Mouse (Mus musculus) embryonic facial prominence, embryonic 11.5 days (tissue): ENCODE measurements around the gene Btbd35f29. TPM values are rescaled to one million over a fixed set of nuclear protein-coding genes. Genes with fewer than 3 reads are reported as not detected.
"Not testable (repeated sequence)": the region's sequence is repeated elsewhere in the genome, so short reads cannot be mapped to it uniquely, and the experiment has no call there.

Experiments
- ATAC-seq: fragments of 200-750 bp; cut with Nextera tagmentation; replicated peaks from 2 replicates; pipeline ENCODE4 v1.8.0; 2017; ENCODE audit warnings: low read depth; ENCODE audit not compliant: insufficient number of reproducible peaks, low FRiP score, low TSS enrichment
- DNase-seq: peaks from one replicate; pipeline ENCODE4 v3.0.0-alpha.2; 2015; ENCODE audit warnings: low spot score
- H3K27ac ChIP-seq: fragments of 300-500 bp; sonication (generic); replicated peaks from 2 replicates; pipeline ENCODE4 v1.5.1; 2014; ENCODE audit warnings: mild to moderate bottlenecking, low read depth, low read length, control low read depth
- H3K27me3 ChIP-seq: fragments of 300-500 bp; sonication (generic); 2 replicates; pipeline ENCODE4 v1.6.1; 2014; ENCODE audit warnings: mild to moderate bottlenecking, low read length, moderate library complexity, mixed read lengths; ENCODE audit not compliant: control insufficient read depth, insufficient read depth
- H3K36me3 ChIP-seq: fragments of 300-500 bp; sonication (generic); replicated peaks from 2 replicates; pipeline ENCODE4 v1.6.1; 2014; ENCODE audit warnings: low read depth, mild to moderate bottlenecking, low read length, moderate library complexity, mixed read lengths; ENCODE audit not compliant: control insufficient read depth, insufficient read depth
- H3K4me1 ChIP-seq: fragments of 300-500 bp; sonication (generic); 2 replicates; pipeline ENCODE4 v1.6.1; 2014; ENCODE audit warnings: low read length, mixed read lengths; ENCODE audit not compliant: control insufficient read depth, insufficient read depth
- H3K4me2 ChIP-seq: fragments of 300-500 bp; sonication (generic); 2 replicates; pipeline ENCODE4 v1.6.1; 2014; ENCODE audit warnings: low read depth, mild to moderate bottlenecking, control low read depth, low read length, moderate library complexity
- H3K4me3 ChIP-seq: fragments of 300-500 bp; sonication (generic); 2 replicates; pipeline ENCODE4 v1.5.1; 2014; ENCODE audit warnings: low read depth, low read length, control low read depth
- H3K9ac ChIP-seq: fragments of 300-500 bp; sonication (generic); replicated peaks from 2 replicates; pipeline ENCODE4 v1.6.1; 2014; ENCODE audit warnings: mild to moderate bottlenecking, control low read depth, low read length
- H3K9me3 ChIP-seq: fragments of 300-500 bp; sonication (generic); replicated peaks from 2 replicates; pipeline ENCODE4 v1.6.1; 2016; ENCODE audit warnings: mild to moderate bottlenecking, low read length, inconsistent platforms, mixed read lengths; ENCODE audit not compliant: control insufficient read depth
- WGBS: fragments of 180-500 bp; shearing (Covaris S2); extraction: QIAGEN DNeasy Blood & Tissue Kit; methylation state at CpG from one replicate; pipeline ENCODE4 v1.1.7; 2014; 5-methylcytosine and 5-hydroxymethylcytosine counted together
- polyA plus RNA-seq: library from polyadenylated mRNA; unstranded; fragments of >200 nt; fragmentation: Nextera tagmentation; extraction: Ambion mirVana; gene quantifications from 2 replicates; pipeline ENCODE4 v1.2.1, GENCODE M21; 2014

The Btbd35f29 gene
- polyA plus RNA-seq: not detected in 2 replicates

- DNase-seq, H3K4me3 ChIP-seq, H3K4me2 ChIP-seq, H3K27me3 ChIP-seq, ATAC-seq, H3K9me3 ChIP-seq, H3K27ac ChIP-seq, H3K4me1 ChIP-seq, H3K9ac ChIP-seq, H3K36me3 ChIP-seq: not testable (repeated sequence)
- no CpG with 5 or more reads among the region's 4 CpGs for WGBS
These were observed at the start of gene Btbd35f29 for GRCm38 (mm10) chrX:31117374-31117773. TSS of gene Btbd35f29 (plus strand) at chrX:31117674.

GRCm38 (mm10) chrX:31141416-31141815, 23.9 kb downstream of the Btbd35f29 start:
- H3K36me3 ChIP-seq, H3K27ac ChIP-seq, ATAC-seq, DNase-seq, H3K27me3 ChIP-seq, H3K4me3 ChIP-seq, H3K4me1 ChIP-seq, H3K9ac ChIP-seq, H3K4me2 ChIP-seq, H3K9me3 ChIP-seq: not testable (repeated sequence)
- WGBS: 73% methylated on average over 2 of the region's 2 CpGs

- H3K36me3 ChIP-seq, ATAC-seq, DNase-seq, H3K27ac ChIP-seq, H3K4me1 ChIP-seq, H3K4me2 ChIP-seq, H3K9ac ChIP-seq, H3K9me3 ChIP-seq, H3K27me3 ChIP-seq, H3K4me3 ChIP-seq: not testable (repeated sequence)
These were observed 27.7 kb downstream of the Btbd35f29 start for GRCm38 (mm10) chrX:31145144-31145543.

GRCm38 (mm10) chrX:31145835-31146234, 28.4 kb downstream of the Btbd35f29 start:
- H3K27ac ChIP-seq, H3K4me1 ChIP-seq, H3K4me3 ChIP-seq, H3K27me3 ChIP-seq, ATAC-seq, H3K9me3 ChIP-seq, H3K9ac ChIP-seq, H3K4me2 ChIP-seq, DNase-seq, H3K36me3 ChIP-seq: not testable (repeated sequence)
- WGBS: 78% methylated on average over 1 of the region's 1 CpGs

GRCm38 (mm10) chrX:31158534-31159085, 41.1 kb downstream of the Btbd35f29 start:
- not testable (repeated sequence) for DNase-seq, H3K27me3 ChIP-seq, H3K4me1 ChIP-seq, ATAC-seq, H3K36me3 ChIP-seq, H3K27ac ChIP-seq, H3K9ac ChIP-seq, H3K4me2 ChIP-seq, H3K4me3 ChIP-seq
- 82% methylated on average over 2 of the region's 2 CpGs for WGBS
- peaks cover 15% of the 10 kb centered on the region for H3K9me3 ChIP-seq

DNA sequence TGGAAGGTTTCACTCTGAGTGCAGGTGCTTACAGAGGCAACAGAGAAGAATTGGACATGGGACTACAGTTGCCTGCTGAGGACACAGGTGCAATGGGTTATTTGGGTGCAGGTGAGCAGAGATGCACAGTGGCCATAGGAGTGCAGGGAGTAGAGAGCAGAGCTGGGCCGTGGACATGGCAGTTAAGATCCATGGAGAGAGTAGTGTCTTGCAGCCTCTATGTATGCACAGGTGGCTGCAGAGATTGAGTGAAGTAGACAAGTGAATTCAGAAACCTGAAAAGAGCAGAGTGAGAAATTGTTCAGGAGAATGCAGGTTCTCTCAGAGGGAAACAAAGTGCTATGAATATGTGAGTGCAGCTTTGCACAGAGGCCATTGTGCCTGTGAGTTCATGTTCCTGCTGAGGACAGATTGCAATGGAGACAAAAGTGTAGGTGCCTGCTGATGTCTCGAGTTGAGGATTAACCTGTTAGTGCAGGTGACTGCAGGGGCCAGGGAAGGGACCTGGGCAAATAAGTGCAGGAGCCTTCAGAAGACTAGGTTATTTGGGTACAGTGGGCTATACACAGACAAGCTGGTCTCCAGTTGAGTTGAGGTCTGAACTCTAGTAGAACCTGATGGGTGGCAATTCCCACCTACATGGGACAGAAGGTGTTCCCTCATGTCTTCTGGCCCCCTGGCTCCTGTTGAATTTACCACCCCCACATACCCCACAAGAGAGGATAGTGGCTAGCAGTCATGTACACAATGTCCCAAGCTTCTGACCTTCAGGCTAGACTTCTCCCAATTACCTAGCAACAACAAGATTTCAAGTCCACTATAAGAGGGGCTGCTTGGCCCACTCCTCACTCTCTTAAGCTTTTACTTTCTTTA, 42.2 kb downstream of the Btbd35f29 start:
- H3K4me2 ChIP-seq, H3K4me1 ChIP-seq, DNase-seq, H3K27ac ChIP-seq, H3K27me3 ChIP-seq, ATAC-seq, H3K4me3 ChIP-seq, H3K36me3 ChIP-seq, H3K9ac ChIP-seq: not testable (repeated sequence)
- WGBS: 64% methylated on average over 2 of the region's 2 CpGs
- H3K9me3 ChIP-seq: peaks cover 19% of the 10 kb centered on the region

- H3K27ac ChIP-seq, H3K9ac ChIP-seq, H3K4me3 ChIP-seq, H3K36me3 ChIP-seq, H3K4me2 ChIP-seq, H3K4me1 ChIP-seq, DNase-seq, H3K27me3 ChIP-seq, ATAC-seq: not testable (repeated sequence)
- WGBS: 91% methylated on average over 4 of the region's 4 CpGs
- peaks cover 19% of the 10 kb centered on the region for H3K9me3 ChIP-seq
These were observed 43.1 kb downstream of the Btbd35f29 start for GRCm38 (mm10) chrX:31160554-31160953.

GRCm38 (mm10) chrX:31162638-31163037, 45.2 kb downstream of the Btbd35f29 start:
- WGBS: 85% methylated on average over 3 of the region's 3 CpGs

More at GRCm38 (mm10) chrX:31162638-31163037, 45.2 kb downstream of the Btbd35f29 start:
- not testable (repeated sequence) for H3K27ac ChIP-seq, H3K36me3 ChIP-seq, H3K27me3 ChIP-seq, ATAC-seq, DNase-seq, H3K4me1 ChIP-seq, H3K4me3 ChIP-seq, H3K9ac ChIP-seq, H3K4me2 ChIP-seq
- H3K9me3 ChIP-seq: peaks cover 19% of the 10 kb centered on the region
